Mouse (Mus musculus) yolk sac, embryonic 10.5 days (tissue): ENCODE measurements around the gene Vmn1r175.
"Not testable (repeated sequence)": the region's sequence is repeated elsewhere in the genome, so short reads cannot be mapped to it uniquely, and the experiment has no call there.

Experiments used
- DNase-seq: peaks from one replicate; pipeline ENCODE4 v3.0.0-alpha.2; 2017; ENCODE audit warnings: low spot score

The Vmn1r175 gene

GRCm38 (mm10) chr7:23810543-23810942, at the start of gene Vmn1r175:
TSS of gene Vmn1r175 (minus strand) at chr7:23810643.
- not testable (repeated sequence) for DNase-seq

GRCm38 (mm10) chr7:23837272-23837671, 26.8 kb upstream of the Vmn1r175 start, which contains the start of gene Vmn1r176:
TSS of gene Vmn1r176 (minus strand) at chr7:23837372.
- DNase-seq = not testable (repeated sequence)

- DNase-seq = no peak
Measured at GRCm38 (mm10) chr7:23784526-23784925, 25.9 kb downstream of the Vmn1r175 start.
